Mouse (Mus musculus) C2C12 (cell line): ENCODE measurements around the gene Scrg1. TPM values are rescaled to one million over a fixed set of nuclear protein-coding genes. Genes with fewer than 3 reads are reported as not detected.

Source experiments
- H3K27me3 ChIP-seq: one replicate; pipeline ENCODE4 v1.6.1; 2011; ENCODE audit not compliant: control insufficient read depth, insufficient read depth, insufficient read length
- H3K36me3 ChIP-seq: one replicate; pipeline ENCODE4 v1.6.1; 2011; ENCODE audit not compliant: control insufficient read depth, insufficient read depth
- H3K4me3 ChIP-seq: one replicate; pipeline ENCODE4 v1.5.1; 2011; ENCODE audit warnings: mild to moderate bottlenecking, control low read depth; ENCODE audit not compliant: poor library complexity, insufficient read depth, severe bottlenecking
- H3K79me2 ChIP-seq: one replicate; pipeline ENCODE4 v1.6.1; 2011; ENCODE audit not compliant: control insufficient read depth, insufficient read depth
- H3K79me3 ChIP-seq: one replicate; pipeline ENCODE4 v1.6.1; 2011; ENCODE audit warnings: low read depth, control low read depth
- H3ac ChIP-seq: one replicate; pipeline ENCODE3; 2011; ENCODE audit warnings: low read depth; ENCODE audit not compliant: control insufficient read depth, insufficient read length
- CEBPB ChIP-seq: IDR thresholded peaks from one replicate; pipeline ENCODE4 v1.6.1; 2011; ENCODE audit warnings: low read depth, mild to moderate bottlenecking, control low read depth, moderate library complexity
- CTCF ChIP-seq: IDR thresholded peaks from one replicate; pipeline ENCODE4 v1.5.1; 2011; ENCODE audit not compliant: control insufficient read depth, insufficient read depth, insufficient read length
- FOSL1 ChIP-seq: IDR thresholded peaks from one replicate; pipeline ENCODE4 v1.8.0; 2011; ENCODE audit warnings: mild to moderate bottlenecking, low read length; ENCODE audit not compliant: poor library complexity, insufficient read depth, severe bottlenecking
- MAX ChIP-seq: IDR thresholded peaks from one replicate; pipeline ENCODE4 v1.6.1; 2011; ENCODE audit warnings: mild to moderate bottlenecking, control low read depth
- MYOD1 ChIP-seq: IDR thresholded peaks from one replicate; pipeline ENCODE4 v1.6.1; 2011; ENCODE audit warnings: low read depth; ENCODE audit not compliant: control insufficient read depth, insufficient read length
- MYOG ChIP-seq: IDR thresholded peaks from one replicate; pipeline ENCODE4 v1.6.1; 2011; ENCODE audit not compliant: control insufficient read depth, insufficient read length; ENCODE audit errors: extremely low read depth
- USF1 ChIP-seq: IDR thresholded peaks from one replicate; pipeline ENCODE4 v1.6.1; 2011; ENCODE audit warnings: low read depth, mild to moderate bottlenecking, control low read depth, moderate library complexity
- polyA plus RNA-seq: library from polyadenylated mRNA; unstranded; fragments of >200 nt; fragmentation: generic; extraction: Trizol; gene quantifications from one replicate; pipeline ENCODE4 v1.2.1, GENCODE M21; 2012; ENCODE audit warnings: missing spikeins

Scrg1 gene
- polyA plus RNA-seq, 1 experiment, result not detected

GRCm38 (mm10) chr8:57450726-57451125 is 5.0 kb upstream of the Scrg1 start:
- Histone ChIP-seq H3K36me3 (no peaks in the 10 kb centered on the region), H3K79me3 (no peaks in the 10 kb centered on the region), H3ac (no peak overlapping the region), H3K4me3 (no peak overlapping the region), H3K27me3 (peaks cover 3% of the 10 kb centered on the region), H3K79me2 (no peaks in the 10 kb centered on the region)
- TF ChIP-seq CEBPB, result no peak
- TF ChIP-seq MAX, result no peak
- TF ChIP-seq USF1, result no peak
- TF ChIP-seq CTCF, result no peak
- no peak for TF ChIP-seq MYOG
- TF ChIP-seq MYOD1, result no peak
- no peak for TF ChIP-seq FOSL1

GRCm38 (mm10) chr8:57451896-57452295 is 3.8 kb upstream of the Scrg1 start:
- Histone ChIP-seq H3ac (no peak overlapping the region), H3K4me3 (no peak overlapping the region), H3K36me3 (no peaks in the 10 kb centered on the region), H3K27me3 (peaks cover 3% of the 10 kb centered on the region), H3K79me3 (no peaks in the 10 kb centered on the region), H3K79me2 (no peaks in the 10 kb centered on the region)
- TF ChIP-seq FOSL1 (no peak), USF1 (no peak), MYOG (no peak), MYOD1 (no peak), MAX (no peak), CEBPB (no peak), CTCF (no peak)

- Histone ChIP-seq H3K79me3 (no peaks in the 10 kb centered on the region), H3ac (no peak overlapping the region), H3K36me3 (no peaks in the 10 kb centered on the region), H3K79me2 (no peaks in the 10 kb centered on the region), H3K27me3 (peaks cover 3% of the 10 kb centered on the region), H3K4me3 (no peak overlapping the region)
- no peak for TF ChIP-seq CTCF
- no peak for TF ChIP-seq FOSL1
- TF ChIP-seq MAX, result no peak
- TF ChIP-seq CEBPB, result no peak
- no peak for TF ChIP-seq MYOD1
- TF ChIP-seq USF1, result no peak
- TF ChIP-seq MYOG, result no peak
These were observed 2.4 kb upstream of the Scrg1 start for GRCm38 (mm10) chr8:57453361-57453760.

- H3K79me2 ChIP-seq, result no peaks in the 10 kb centered on the region
- H3K79me3 ChIP-seq, result no peaks in the 10 kb centered on the region
- no peak for TF ChIP-seq MAX
- H3K36me3 ChIP-seq, result no peaks in the 10 kb centered on the region
- H3K27me3 ChIP-seq, result peaks cover 6% of the 10 kb centered on the region
- no peak overlapping the region for H3K4me3 ChIP-seq
- no peak overlapping the region for H3ac ChIP-seq
These were observed 1.4 kb downstream of the Scrg1 start for GRCm38 (mm10) chr8:57457152-57457551.

GRCm38 (mm10) chr8:57457942-57458341 is 2.2 kb downstream of the Scrg1 start:
- Histone ChIP-seq H3K79me3 (no peaks in the 10 kb centered on the region), H3K36me3 (no peaks in the 10 kb centered on the region), H3K27me3 (peaks cover 6% of the 10 kb centered on the region), H3ac (no peak overlapping the region), H3K4me3 (no peak overlapping the region), H3K79me2 (no peaks in the 10 kb centered on the region)
- TF ChIP-seq CEBPB (no peak), MYOD1 (no peak), MYOG (no peak), FOSL1 (no peak), CTCF (no peak), MAX (no peak), USF1 (no peak)

- TF ChIP-seq CTCF, result no peak
- no peak for TF ChIP-seq USF1
- TF ChIP-seq MAX, result no peak
- TF ChIP-seq MYOD1, result no peak
- no peak for TF ChIP-seq CEBPB
- TF ChIP-seq FOSL1, result no peak
- TF ChIP-seq MYOG, result no peak
- H3K4me3 ChIP-seq, result no peak overlapping the region
- H3K27me3 ChIP-seq, result peaks cover 6% of the 10 kb centered on the region
- no peak overlapping the region for H3ac ChIP-seq
- no peaks in the 10 kb centered on the region for H3K36me3 ChIP-seq
- H3K79me2 ChIP-seq, result no peaks in the 10 kb centered on the region
- no peaks in the 10 kb centered on the region for H3K79me3 ChIP-seq
These were observed 7.1 kb downstream of the Scrg1 start for GRCm38 (mm10) chr8:57462839-57463238.
